Mouse (Mus musculus): ENCODE results near the gene Cmss1. TPM values are rescaled to one million over a fixed set of nuclear protein-coding genes. Genes with fewer than 3 reads are reported as not detected.
"Not testable (repeated sequence)": the region's sequence is repeated elsewhere in the genome, so short reads cannot be mapped to it uniquely, and the experiment has no call there.

Gene Cmss1
- polyA plus RNA-seq, 1 experiment, result 18.8 TPM

DNA sequence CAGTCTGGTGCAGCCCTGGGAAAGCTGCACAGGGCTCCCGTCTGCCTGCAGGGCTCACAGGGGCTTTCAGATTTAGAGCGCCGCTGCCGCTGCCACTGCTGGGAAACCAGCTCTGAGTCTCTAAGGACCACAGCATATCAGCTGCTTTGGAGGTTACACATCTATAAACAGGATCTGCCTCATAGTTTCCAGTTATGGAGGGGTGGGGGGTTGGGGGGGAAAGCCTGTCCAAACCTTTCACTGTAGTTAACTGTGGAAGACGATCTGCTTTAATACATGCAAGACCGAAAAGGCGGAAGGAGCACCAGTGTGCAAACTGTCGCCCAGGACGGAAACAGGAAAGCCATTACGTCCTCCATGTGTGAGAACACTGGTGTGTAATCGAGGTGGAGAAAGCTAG, 213.5 kb downstream of the Cmss1 start:
- Histone ChIP-seq H3K4me1 (ENCODE audit: control insufficient read depth, insufficient read depth, low read length) (no peaks in the 10 kb centered on the region; the same call in 1 of the 2 replicates), H3K27ac (ENCODE audit: control insufficient read depth, insufficient read depth, low read depth, low read length, poor library complexity) (no peak overlapping the region), H3K4me3 (replicated peaks; ENCODE audit: control insufficient read depth, low read depth, low read length) (no peak overlapping the region)
- 57% methylated on average over 11 of the region's 11 CpGs for WGBS
- TF ChIP-seq POLR2A (IDR thresholded peaks at IDR 0.05; ENCODE audit: borderline replicate concordance, control insufficient read depth, low read depth, low read length) (no peak), CTCF (IDR thresholded peaks at IDR 0.05; ENCODE audit: control insufficient read depth, insufficient read depth, low read length) (no peak)

DNA sequence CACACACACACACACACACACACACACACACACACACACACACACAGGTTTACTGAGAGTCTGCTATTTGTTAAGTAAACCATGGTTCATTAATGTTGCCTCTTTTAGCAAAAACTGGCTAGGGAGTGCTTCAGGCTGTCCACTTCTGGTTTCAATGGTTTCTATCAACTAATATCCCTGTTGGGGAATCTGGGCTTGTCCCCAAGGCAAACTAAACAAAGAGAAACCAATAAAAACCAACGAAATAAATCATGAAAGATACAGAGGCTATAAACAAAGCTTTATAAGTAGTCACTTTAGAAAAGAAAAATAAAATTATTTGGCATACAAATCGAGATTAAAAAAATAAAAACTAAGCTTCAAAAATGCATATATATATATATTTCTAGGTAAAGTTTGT, 214.2 kb downstream of the Cmss1 start:
- WGBS, result 60% methylated on average over 2 of the region's 2 CpGs
- no peak overlapping the region for H3K27ac ChIP-seq (ENCODE audit: control insufficient read depth, insufficient read depth, low read depth, low read length, poor library complexity)
- H3K4me1 ChIP-seq (ENCODE audit: control insufficient read depth, insufficient read depth, low read length), result no peaks in the 10 kb centered on the region; the same call in 1 of the 2 replicates
- TF ChIP-seq POLR2A (IDR thresholded peaks at IDR 0.05; ENCODE audit: borderline replicate concordance, control insufficient read depth, low read depth, low read length) (no peak), CTCF (IDR thresholded peaks at IDR 0.05; ENCODE audit: control insufficient read depth, insufficient read depth, low read length) (no peak)
- H3K4me3 ChIP-seq (replicated peaks; ENCODE audit: control insufficient read depth, low read depth, low read length), result no peak overlapping the region

DNA sequence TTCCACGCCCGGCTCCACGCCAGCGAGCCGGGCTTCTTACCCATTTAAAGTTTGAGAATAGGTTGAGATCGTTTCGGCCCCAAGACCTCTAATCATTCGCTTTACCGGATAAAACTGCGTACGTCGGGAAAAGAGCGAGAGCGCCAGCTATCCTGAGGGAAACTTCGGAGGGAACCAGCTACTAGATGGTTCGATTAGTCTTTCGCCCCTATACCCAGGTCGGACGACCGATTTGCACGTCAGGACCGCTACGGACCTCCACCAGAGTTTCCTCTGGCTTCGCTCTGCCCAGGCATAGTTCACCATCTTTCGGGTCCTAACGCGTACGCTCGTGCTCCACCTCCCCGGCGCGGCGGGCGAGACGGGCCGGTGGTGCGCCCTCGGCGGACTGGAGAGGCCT, 215.5 kb downstream of the Cmss1 start:
- not testable (repeated sequence) for H3K4me3 ChIP-seq (replicated peaks; ENCODE audit: control insufficient read depth, low read depth, low read length); H3K27ac ChIP-seq (ENCODE audit: control insufficient read depth, insufficient read depth, low read depth, low read length, poor library complexity); H3K4me1 ChIP-seq (ENCODE audit: control insufficient read depth, insufficient read depth, low read length)
- WGBS, result 39% methylated on average over 29 of the region's 39 CpGs

DNA sequence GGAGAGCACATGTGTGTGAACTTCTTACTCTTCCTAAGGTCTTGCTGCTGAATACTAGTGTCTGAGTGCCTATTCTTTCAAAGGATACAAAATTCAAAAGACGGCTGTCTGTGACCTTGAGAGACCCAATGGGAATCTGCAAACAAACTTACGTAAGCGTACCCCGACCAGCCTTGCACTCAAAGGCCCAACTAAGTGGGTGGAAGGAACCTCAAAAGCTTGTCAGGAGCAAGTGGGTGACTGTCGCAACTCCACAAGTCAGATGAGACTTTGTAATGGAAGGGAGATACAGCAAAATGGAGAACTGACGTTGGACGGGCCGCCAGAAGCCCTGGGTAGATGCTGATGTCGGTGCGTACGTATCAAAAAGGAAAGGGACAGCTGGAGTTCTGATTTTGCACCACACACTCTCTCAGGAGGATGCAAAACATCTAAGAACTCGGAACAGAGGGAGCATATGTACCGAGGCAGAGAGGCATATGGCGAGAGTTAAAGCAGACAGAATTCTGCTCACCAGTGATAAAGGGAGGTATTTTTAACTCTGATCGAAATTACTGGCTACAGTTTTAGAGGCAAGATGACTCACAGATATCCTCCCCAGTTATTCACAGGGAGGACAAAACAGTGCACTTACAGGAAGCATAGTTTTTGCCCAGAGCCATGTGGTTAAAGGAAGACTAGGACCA, 217.0 kb downstream of the Cmss1 start:
- 73% methylated on average over 15 of the region's 15 CpGs for WGBS

DNA sequence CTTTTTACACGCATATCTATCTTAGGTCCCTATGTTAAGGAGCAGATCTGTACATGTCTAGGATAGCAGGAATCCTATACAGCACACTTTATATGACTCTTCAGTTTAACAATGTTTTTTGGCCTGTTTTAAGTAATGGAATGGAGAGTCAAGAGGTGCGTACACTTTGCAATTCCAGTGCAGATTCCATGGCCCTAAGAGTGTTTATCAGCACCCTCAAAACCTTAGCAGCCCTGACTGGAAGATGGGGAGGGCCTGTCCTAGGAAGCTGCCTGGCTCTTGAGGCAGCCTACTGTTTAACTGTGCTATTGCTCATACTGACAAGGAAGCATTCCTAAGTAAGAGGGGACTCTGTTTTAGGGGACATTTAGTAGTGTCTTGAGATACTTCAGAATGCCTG, 222.4 kb downstream of the Cmss1 start:
- 88% methylated on average over 2 of the region's 2 CpGs for WGBS
- no peak for TF ChIP-seq POLR2A (IDR thresholded peaks at IDR 0.05; ENCODE audit: borderline replicate concordance, control insufficient read depth, low read depth, low read length)
- TF ChIP-seq CTCF (IDR thresholded peaks at IDR 0.05; ENCODE audit: control insufficient read depth, insufficient read depth, low read length), result no peak

More for the DNA sequence above, 217.0 kb downstream of the Cmss1 start:
- no peak overlapping the region for H3K27ac ChIP-seq (ENCODE audit: control insufficient read depth, insufficient read depth, low read depth, low read length, poor library complexity)
- TF ChIP-seq POLR2A (IDR thresholded peaks at IDR 0.05; ENCODE audit: borderline replicate concordance, control insufficient read depth, low read depth, low read length), result no peak
- TF ChIP-seq CTCF (IDR thresholded peaks at IDR 0.05; ENCODE audit: control insufficient read depth, insufficient read depth, low read length), result no peak
- H3K4me1 ChIP-seq (ENCODE audit: control insufficient read depth, insufficient read depth, low read length), result no peaks in the 10 kb centered on the region; the same call in 1 of the 2 replicates
- H3K4me3 ChIP-seq (replicated peaks; ENCODE audit: control insufficient read depth, low read depth, low read length), result no peak overlapping the region

DNA sequence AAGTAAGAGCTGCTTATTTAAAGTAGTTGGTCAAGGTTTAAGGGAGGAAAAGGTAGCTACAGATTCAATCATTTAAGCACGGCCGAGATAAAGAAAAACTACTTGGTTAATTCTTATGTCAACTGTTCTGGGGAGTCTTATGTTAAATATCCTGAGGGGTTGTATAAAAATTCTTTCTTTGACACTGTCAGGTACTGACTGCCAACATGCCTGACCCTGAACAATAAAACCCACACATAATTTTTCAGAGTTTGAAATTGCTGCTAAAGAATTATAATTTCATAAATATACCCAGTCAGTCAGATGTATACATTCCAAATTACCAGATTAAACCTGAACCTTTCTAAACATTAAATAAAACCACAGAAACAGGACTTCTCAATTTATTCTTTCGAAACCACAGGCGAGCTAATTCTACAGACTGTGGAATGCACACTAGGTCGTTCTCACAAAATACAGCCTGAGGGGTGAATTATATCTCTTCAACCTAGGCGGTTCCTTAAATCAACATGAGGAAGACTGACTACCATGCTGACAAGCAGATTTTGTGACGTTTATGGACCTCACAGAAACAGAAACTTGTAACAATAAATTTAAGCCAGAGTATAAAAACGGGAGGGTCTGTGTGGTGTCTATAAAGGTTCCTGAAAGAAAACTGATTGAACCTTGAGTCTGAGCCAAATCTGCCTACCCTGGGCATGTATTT, 223.2 kb downstream of the Cmss1 start:
- 70% methylated on average over 8 of the region's 8 CpGs for WGBS
- H3K4me1 ChIP-seq (ENCODE audit: control insufficient read depth, insufficient read depth, low read length), result no peaks in the 10 kb centered on the region; the same call in 1 of the 2 replicates
- TF ChIP-seq POLR2A (IDR thresholded peaks at IDR 0.05; ENCODE audit: borderline replicate concordance, control insufficient read depth, low read depth, low read length), result no peak
- no peak for TF ChIP-seq CTCF (IDR thresholded peaks at IDR 0.05; ENCODE audit: control insufficient read depth, insufficient read depth, low read length)
- no peak overlapping the region for H3K4me3 ChIP-seq (replicated peaks; ENCODE audit: control insufficient read depth, low read depth, low read length)
- no peak overlapping the region for H3K27ac ChIP-seq (ENCODE audit: control insufficient read depth, insufficient read depth, low read depth, low read length, poor library complexity)

More for the DNA sequence above, 222.4 kb downstream of the Cmss1 start:
- Histone ChIP-seq H3K27ac (ENCODE audit: control insufficient read depth, insufficient read depth, low read depth, low read length, poor library complexity) (no peak overlapping the region), H3K4me3 (replicated peaks; ENCODE audit: control insufficient read depth, low read depth, low read length) (no peak overlapping the region), H3K4me1 (ENCODE audit: control insufficient read depth, insufficient read depth, low read length) (no peaks in the 10 kb centered on the region; the same call in 1 of the 2 replicates)

DNA sequence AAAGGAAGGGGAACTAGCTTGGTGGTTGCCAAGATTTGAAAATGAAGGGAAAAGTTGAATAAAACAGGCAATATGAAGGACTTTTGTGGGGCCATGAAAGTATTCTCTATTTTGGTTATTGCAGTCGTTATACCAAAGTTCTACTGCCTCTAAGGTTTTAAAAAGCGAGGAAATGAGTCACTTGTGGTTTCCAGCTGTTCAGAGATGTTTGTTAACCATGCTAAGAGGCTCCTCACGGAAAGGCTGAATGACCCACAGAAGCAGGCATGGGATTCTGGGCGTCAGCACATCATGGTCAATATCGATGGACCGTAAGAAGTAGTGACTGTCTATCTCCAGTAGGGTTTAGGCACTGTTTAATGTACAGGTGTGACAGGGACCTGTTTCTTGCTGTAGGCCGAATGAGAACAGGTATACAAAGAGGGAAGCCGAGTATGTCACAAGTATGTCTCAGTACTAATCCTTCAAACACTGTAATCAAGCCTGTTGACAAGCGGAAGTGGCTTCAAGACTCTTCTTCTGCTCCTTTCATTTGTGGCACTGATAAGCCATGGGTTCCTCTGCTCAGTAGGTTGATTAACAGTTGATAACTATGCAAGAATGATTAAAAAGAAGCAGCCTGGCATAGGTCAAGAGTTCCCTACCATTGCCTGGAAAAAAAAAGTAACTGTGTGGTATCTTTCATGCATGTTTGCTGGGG, 227.9 kb downstream of the Cmss1 start:
- Histone ChIP-seq H3K4me3 (replicated peaks; ENCODE audit: control insufficient read depth, low read depth, low read length) (no peak overlapping the region), H3K27ac (ENCODE audit: control insufficient read depth, insufficient read depth, low read depth, low read length, poor library complexity) (no peak overlapping the region), H3K4me1 (ENCODE audit: control insufficient read depth, insufficient read depth, low read length) (no peaks in the 10 kb centered on the region)
- no peak for TF ChIP-seq CTCF (IDR thresholded peaks at IDR 0.05; ENCODE audit: control insufficient read depth, insufficient read depth, low read length)
- no peak for TF ChIP-seq POLR2A (IDR thresholded peaks at IDR 0.05; ENCODE audit: borderline replicate concordance, control insufficient read depth, low read depth, low read length)
- 55% methylated on average over 9 of the region's 9 CpGs for whole genome bisulfite sequencing

DNA sequence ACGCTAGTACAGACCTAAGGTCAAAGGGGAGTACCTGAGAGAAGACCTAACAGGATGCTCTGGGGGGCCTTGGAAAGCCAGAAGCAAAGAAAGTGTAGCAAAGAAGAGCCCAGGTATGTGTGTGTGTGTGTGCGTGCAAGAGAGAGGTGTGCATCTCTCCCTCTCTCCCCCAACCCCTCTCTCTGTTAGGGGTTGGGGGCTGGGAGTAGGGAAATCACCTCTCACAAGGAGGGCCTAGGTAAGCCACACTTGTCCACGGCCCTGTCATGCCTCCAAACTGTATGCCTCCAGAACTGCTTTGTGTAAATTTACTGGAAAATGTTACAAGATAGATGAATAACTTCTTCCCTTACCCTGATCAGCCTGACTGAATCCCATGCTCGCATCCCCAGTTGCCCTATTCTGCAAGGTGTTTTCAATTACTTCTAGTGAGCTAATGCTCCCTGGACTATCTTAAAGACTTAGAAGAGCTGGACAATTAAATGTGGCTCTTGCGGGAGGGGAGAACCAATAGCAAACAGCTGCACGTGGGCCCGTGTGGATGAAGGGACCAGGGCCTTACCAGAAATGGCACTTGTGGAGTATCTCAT, 231.3 kb downstream of the Cmss1 start:
- WGBS, result 82% methylated on average over 7 of the region's 7 CpGs
- TF ChIP-seq CTCF (IDR thresholded peaks at IDR 0.05; ENCODE audit: control insufficient read depth, insufficient read depth, low read length) (no peak), POLR2A (IDR thresholded peaks at IDR 0.05; ENCODE audit: borderline replicate concordance, control insufficient read depth, low read depth, low read length) (no peak)
- H3K4me1 ChIP-seq (ENCODE audit: control insufficient read depth, insufficient read depth, low read length), result no peaks in the 10 kb centered on the region
- H3K27ac ChIP-seq (ENCODE audit: control insufficient read depth, insufficient read depth, low read depth, low read length, poor library complexity), result no peak overlapping the region
- H3K4me3 ChIP-seq (replicated peaks; ENCODE audit: control insufficient read depth, low read depth, low read length), result no peak overlapping the region

Measured in bone marrow, adult 2 months (tissue).